Mouse (Mus musculus): ENCODE data around the gene Cabcoco1.

DNA sequence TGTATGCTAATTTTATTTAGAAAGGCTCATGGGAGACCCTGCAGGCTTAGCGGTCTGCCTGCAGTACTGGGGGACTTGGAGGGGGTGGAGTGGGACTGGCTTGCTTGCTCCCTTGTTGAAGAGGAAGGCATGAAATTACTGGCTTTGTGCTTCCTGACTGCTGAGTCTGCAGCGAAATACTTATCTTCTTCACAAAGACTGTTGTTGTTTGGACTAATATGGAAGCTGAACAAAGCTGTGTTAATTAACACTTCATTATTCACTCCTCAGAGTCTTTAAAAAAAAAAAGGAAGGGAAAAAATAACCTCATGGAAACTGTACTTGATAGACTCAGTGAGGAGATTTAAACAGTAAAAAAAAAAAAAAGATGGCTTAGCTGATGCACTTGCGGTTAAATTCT, 1.1 kb downstream of the Cabcoco1 start:
- no peak for TF ChIP-seq CTCF (IDR thresholded peaks at IDR 0.05; ENCODE audit: low read depth)
- TF ChIP-seq EP300 (IDR thresholded peaks at IDR 0.05; ENCODE audit: low read depth), result no peak

Data from liver, postnatal 0 days (tissue).